In genomic region chr8:84725246-84725940, GRCm38 (mm10) we compare ENCODE assay signal across 9 mouse cellular contexts. TPM values are rescaled to one million over a fixed set of nuclear protein-coding genes. Genes with fewer than 3 reads are reported as not detected.
DNase-seq lines count a peak whose midpoint lies in the region; ATAC-seq and TF ChIP-seq lines count a peak whose summit lies in the region.
"Had no signal": no experiment of that assay in that cellular context is flagged by ENCODE, and none has a peak within 500 bp of the region (broad histone marks: within the 10 kb centered on the region; RNA-seq: fewer than 3 reads in every experiment).

No protein-coding gene starts in this region.

- no peak for DNase-seq in kidney, postnatal 0 days (ENCODE audit: low spot score)
- DNase-seq in kidney, adult 8-10 months, result no peak
- DNase-seq in urinary bladder, adult 2 months (ENCODE audit: low spot score), result no peak
- DNase-seq in thymus, postnatal 10 days (ENCODE audit: low spot score in 2 of 2), result no peak
- no peak for DNase-seq in gastrocnemius, adult 18-20 months (ENCODE audit: low spot score)

- no peak overlapping the region for H3K4me2 ChIP-seq in kidney, postnatal 0 days (ENCODE audit: low read length)
- H3K4me2 ChIP-seq in embryonic facial prominence, embryonic 15.5 days (replicated peaks), result 0 out of 2 replicates have a peak overlapping the region, but pooled peaks have one; percentile 3
- no peak overlapping the region for H3K4me2 ChIP-seq in intestine, embryonic 15.5 days (replicated peaks)
- H3K4me2 ChIP-seq in myocyte (ENCODE audit: low read depth), result peak overlapping the region; percentile 15

- no peaks in the 10 kb centered on the region for H3K36me3 ChIP-seq in kidney, postnatal 0 days (ENCODE audit: insufficient read depth, low read length)
- H3K36me3 ChIP-seq in embryonic facial prominence, embryonic 15.5 days, result peaks cover 41% of the 10 kb centered on the region
- H3K36me3 ChIP-seq in intestine, embryonic 15.5 days, result no peaks in the 10 kb centered on the region
- peaks cover 28% of the 10 kb centered on the region for H3K36me3 ChIP-seq in myocyte (ENCODE audit: control insufficient read depth, insufficient read depth)

- TF ChIP-seq CTCF in kidney, postnatal 0 days (IDR thresholded peaks at IDR 0.05; ENCODE audit: low read depth), result no peak

- H3K79me2 ChIP-seq in myocyte (ENCODE audit: control insufficient read depth, insufficient read depth), result peaks cover 12% of the 10 kb centered on the region

- H3K4me3 ChIP-seq in kidney, postnatal 0 days (replicated peaks; ENCODE audit: low read depth, low read length), result no peak overlapping the region
- no peak overlapping the region for H3K4me3 ChIP-seq in embryonic facial prominence, embryonic 15.5 days (replicated peaks)
- H3K4me3 ChIP-seq in intestine, embryonic 15.5 days (replicated peaks), result no peak overlapping the region
- no peak overlapping the region for H3K4me3 ChIP-seq in myocyte

- H3K27ac ChIP-seq in kidney, postnatal 0 days, result 0 out of 2 replicates have a peak overlapping the region, but pooled peaks have one; percentile 51
- H3K27ac ChIP-seq in embryonic facial prominence, embryonic 15.5 days (replicated peaks), result peak overlapping the region; percentile 98
- 0 out of 2 replicates have a peak overlapping the region, but pooled peaks have one; percentile 1 for H3K27ac ChIP-seq in intestine, embryonic 15.5 days

- H3K9ac ChIP-seq in kidney, postnatal 0 days (ENCODE audit: low read depth, low read length), result no peak overlapping the region
- peak overlapping the region; percentile 26 for H3K9ac ChIP-seq in embryonic facial prominence, embryonic 15.5 days
- H3K9ac ChIP-seq in intestine, embryonic 15.5 days, result no peak overlapping the region

- no peak overlapping the region for H3ac ChIP-seq in myocyte (ENCODE audit: control insufficient read depth, insufficient read length)

- no peak for TF ChIP-seq POLR2A in myocyte (IDR thresholded peaks at IDR 0.05; ENCODE audit: insufficient read length, low read depth)

- no peaks in the 10 kb centered on the region for H3K27me3 ChIP-seq in kidney, postnatal 0 days (ENCODE audit: insufficient read depth, low read length)
- no peaks in the 10 kb centered on the region for H3K27me3 ChIP-seq in embryonic facial prominence, embryonic 15.5 days
- H3K27me3 ChIP-seq in intestine, embryonic 15.5 days (replicated peaks), result peaks cover 4% of the 10 kb centered on the region; the same call in 1 of the 2 replicates
- H3K27me3 ChIP-seq in myocyte (ENCODE audit: control insufficient read depth, insufficient read depth, insufficient read length), result no peaks in the 10 kb centered on the region

- H3K9me3 ChIP-seq in kidney, postnatal 0 days (replicated peaks; ENCODE audit: low read length), result no peaks in the 10 kb centered on the region
- H3K9me3 ChIP-seq in embryonic facial prominence, embryonic 15.5 days (replicated peaks), result no peaks in the 10 kb centered on the region
- H3K9me3 ChIP-seq in intestine, embryonic 15.5 days, result no peaks in the 10 kb centered on the region

- peaks cover 29% of the 10 kb centered on the region for H3K4me1 ChIP-seq in kidney, postnatal 0 days (replicated peaks; ENCODE audit: insufficient read depth, low read length)
- H3K4me1 ChIP-seq in embryonic facial prominence, embryonic 15.5 days, result peaks cover 86% of the 10 kb centered on the region
- H3K4me1 ChIP-seq in intestine, embryonic 15.5 days (replicated peaks), result peaks cover 39% of the 10 kb centered on the region

- WGBS in kidney, postnatal 0 days, result 49% methylated on average over 10 of the region's 10 CpGs
- 51% methylated on average over 10 of the region's 10 CpGs for WGBS in embryonic facial prominence, embryonic 15.5 days
- WGBS in intestine, embryonic 15.5 days, result 60% methylated on average over 10 of the region's 10 CpGs

- no peak for ATAC-seq in kidney, postnatal 0 days (replicated peaks; ENCODE audit: low FRiP score, low read depth)
- ATAC-seq in embryonic facial prominence, embryonic 15.5 days (ENCODE audit: insufficient number of reproducible peaks, low FRiP score, low TSS enrichment, low read depth), result no peak
- no peak for ATAC-seq in intestine, embryonic 15.5 days

TF ChIP-seq in myocyte, 11 proteins besides CTCF, POLR2A, EP300 and RAD21:
- no peak for TF ChIP-seq MAX (IDR thresholded peaks at IDR 0.05; ENCODE audit: low read depth)
- TF ChIP-seq POLR2AphosphoS2 (IDR thresholded peaks at IDR 0.05; ENCODE audit: insufficient read length, low read depth), result no peak
- TF ChIP-seq E2F4 (IDR thresholded peaks at IDR 0.05; ENCODE audit: insufficient read depth), result no peak
- no peak for TF ChIP-seq REST (IDR thresholded peaks at IDR 0.05; ENCODE audit: insufficient read depth, insufficient read length)
- no peak for TF ChIP-seq TCF3 (IDR thresholded peaks at IDR 0.05; ENCODE audit: insufficient read length, low read depth)
- TF ChIP-seq USF1 (IDR thresholded peaks at IDR 0.05; ENCODE audit: low read depth), result no peak
- TF ChIP-seq SRF (IDR thresholded peaks at IDR 0.05; ENCODE audit: control insufficient read depth, insufficient read length, low read depth), result no peak
- TF ChIP-seq MYOD1 (IDR thresholded peaks at IDR 0.05; ENCODE audit: control insufficient read depth in 1 of 3, insufficient read length in 2 of 3, low read depth in 2 of 3), result no peak
- no peak for TF ChIP-seq TCF12 (IDR thresholded peaks at IDR 0.05; ENCODE audit: insufficient read depth, poor library complexity, severe bottlenecking)

RNA-seq across cellular contexts. Expression of gene G430095P16Rik, which starts 2.6 kb away (rescaled TPM):
- polyA plus RNA-seq in kidney, postnatal 0 days (2015; fragmentation: Nextera tagmentation; extraction: Ambion mirVana), result 1.9 and 2.5 TPM in 2 replicates
- polyA plus RNA-seq in embryonic facial prominence, embryonic 15.5 days (2015; fragmentation: Nextera tagmentation; extraction: Ambion mirVana), result 4.2 and 4.9 TPM in 2 replicates
- 3.1 and 3.7 TPM in 2 replicates for polyA plus RNA-seq in intestine, embryonic 15.5 days (2015; fragmentation: Nextera tagmentation; extraction: Ambion mirVana)
- 9.4 TPM for polyA plus RNA-seq in myocyte (2012; fragmentation: generic; extraction: Trizol)
- polyA plus RNA-seq in urinary bladder, adult 2 months (2012; rRNA removed), result 1.0 and 1.2 TPM in 2 replicates
- under 1 TPM; 0.34 to 0.45 TPM for total RNA-seq in gastrocnemius, adult 18-20 months (2021)
- total RNA-seq: layer of hippocampus, postnatal 10 days had no signal

RNA-seq across cellular contexts. Expression of gene Lyl1, which starts 24.1 kb away (rescaled TPM):
- polyA plus RNA-seq in kidney, postnatal 0 days (2015; fragmentation: Nextera tagmentation; extraction: Ambion mirVana), result 6.1 and 6.4 TPM in 2 replicates
- polyA plus RNA-seq in embryonic facial prominence, embryonic 15.5 days (2015; fragmentation: Nextera tagmentation; extraction: Ambion mirVana), result 5.8 and 6.0 TPM in 2 replicates
- polyA plus RNA-seq in intestine, embryonic 15.5 days (2015; fragmentation: Nextera tagmentation; extraction: Ambion mirVana), result 5.1 and 5.5 TPM in 2 replicates
- polyA plus RNA-seq in myocyte (2012; fragmentation: generic; extraction: Trizol), result not detected
- 7.8 and 8.7 TPM in 2 replicates for polyA plus RNA-seq in urinary bladder, adult 2 months (2012; rRNA removed)
- total RNA-seq in gastrocnemius, adult 18-20 months (2021), result 1 to 10 TPM in 1 of 2 experiments, under 1 TPM in 1; 0.73 to 1.6 TPM

RNA-seq across cellular contexts. Expression of gene Nacc1, which starts 37.7 kb away (rescaled TPM):
- 15.9 and 16.1 TPM in 2 replicates for polyA plus RNA-seq in kidney, postnatal 0 days (2015; fragmentation: Nextera tagmentation; extraction: Ambion mirVana)
- polyA plus RNA-seq in embryonic facial prominence, embryonic 15.5 days (2015; fragmentation: Nextera tagmentation; extraction: Ambion mirVana), result 16.7 and 16.9 TPM in 2 replicates
- 14.8 and 17.0 TPM in 2 replicates for polyA plus RNA-seq in intestine, embryonic 15.5 days (2015; fragmentation: Nextera tagmentation; extraction: Ambion mirVana)
- 56.1 TPM for polyA plus RNA-seq in myocyte (2012; fragmentation: generic; extraction: Trizol)
- polyA plus RNA-seq in urinary bladder, adult 2 months (2012; rRNA removed), result 39.5 and 49.4 TPM in 2 replicates
- total RNA-seq in gastrocnemius, adult 18-20 months (2021), result 10 to 100 TPM; 19.3 to 22.8 TPM

RNA-seq across cellular contexts. Expression of gene Trmt1, which starts 39.3 kb away (rescaled TPM):
- polyA plus RNA-seq in kidney, postnatal 0 days (2015; fragmentation: Nextera tagmentation; extraction: Ambion mirVana), result 55.3 and 56.1 TPM in 2 replicates
- 69.1 and 78.2 TPM in 2 replicates for polyA plus RNA-seq in embryonic facial prominence, embryonic 15.5 days (2015; fragmentation: Nextera tagmentation; extraction: Ambion mirVana)
- polyA plus RNA-seq in intestine, embryonic 15.5 days (2015; fragmentation: Nextera tagmentation; extraction: Ambion mirVana), result 59.9 and 68.3 TPM in 2 replicates
- 94.4 TPM for polyA plus RNA-seq in myocyte (2012; fragmentation: generic; extraction: Trizol)
- 71.7 and 76.3 TPM in 2 replicates for polyA plus RNA-seq in urinary bladder, adult 2 months (2012; rRNA removed)
- total RNA-seq in gastrocnemius, adult 18-20 months (2021), result 10 to 100 TPM; 47.0 to 51.4 TPM

Comparison
In these comparisons a context has a peak if more than half of its experiments do, and no peak if none do; other contexts are left out.
1. H3K27ac ChIP-seq: peak in every context shown above with its lines; median percentile 98 in embryonic facial prominence, embryonic 15.5 days; 51 in kidney, postnatal 0 days; 1 in intestine, embryonic 15.5 days.
2. H3K4me2 ChIP-seq: peak in embryonic facial prominence, embryonic 15.5 days (single experiment) and myocyte (single experiment); none in kidney, postnatal 0 days (single experiment) and intestine, embryonic 15.5 days (single experiment).